Mouse (Mus musculus) heart, adult 2 months (tissue): Measurements from ENCODE around the gene Satb2. TPM values are rescaled to one million over a fixed set of nuclear protein-coding genes. Genes with fewer than 3 reads are reported as not detected.

Experiments
- DNase-seq, 2 experiments: peaks; one replicate each; pipeline ENCODE4 v3.0.0; 2021
- H3K27ac ChIP-seq: fragments of 200-600 bp; 2 replicates; pipeline ENCODE4 v1.8.1; 2022
- H3K27me3 ChIP-seq: fragments of 200-500 bp; 2 replicates; pipeline ENCODE4 v1.6.1; 2012; ENCODE audit warnings: mild to moderate bottlenecking, low read length, inconsistent platforms, mixed read lengths; ENCODE audit not compliant: control insufficient read depth, insufficient read depth
- H3K36me3 ChIP-seq: fragments of 200-500 bp; 2 replicates; pipeline ENCODE4 v1.6.1; 2012; ENCODE audit warnings: low read length, inconsistent platforms; ENCODE audit not compliant: control insufficient read depth, insufficient read depth
- H3K4me1 ChIP-seq: fragments of 200-500 bp; 2 replicates; pipeline ENCODE4 v1.6.1; 2011; ENCODE audit warnings: low read length; ENCODE audit not compliant: control insufficient read depth, insufficient read depth
- H3K4me3 ChIP-seq: fragments of 200-600 bp; 2 replicates; pipeline ENCODE4 v1.8.1; 2022
- H3K79me2 ChIP-seq: fragments of 200-500 bp; replicated peaks from 2 replicates; pipeline ENCODE4 v1.6.1; 2012; ENCODE audit warnings: mild to moderate bottlenecking, inconsistent platforms, low read length, moderate library complexity, mixed read lengths; ENCODE audit not compliant: control insufficient read depth, insufficient read depth
- H3K9ac ChIP-seq: fragments of 200-500 bp; 2 replicates; pipeline ENCODE4 v1.6.1; 2012; ENCODE audit warnings: low read depth, mild to moderate bottlenecking, control low read depth, inconsistent platforms, low read length, mixed read lengths
- CTCF ChIP-seq: fragments of 200-600 bp; IDR thresholded peaks from 2 replicates; pipeline ENCODE4 v1.8.1; 2022; ENCODE audit warnings: antibody characterized with exemption, mild to moderate bottlenecking, moderate library complexity
- EP300 ChIP-seq: fragments of 200-500 bp; IDR thresholded peaks from 2 replicates; pipeline ENCODE4 v1.6.1; 2011; ENCODE audit warnings: low read depth, low read length, control low read depth; ENCODE audit not compliant: insufficient read depth
- POLR2A ChIP-seq: fragments of 200-500 bp; IDR thresholded peaks from 2 replicates; pipeline ENCODE4 v1.6.1; 2011; ENCODE audit warnings: mild to moderate bottlenecking, low read depth, low read length, control low read depth; ENCODE audit not compliant: insufficient read depth
- WGBS: fragments of 180-500 bp; shearing (Covaris S2); methylation state at CpG from one replicate; pipeline ENCODE4 v1.1.7; 2018; 5-methylcytosine and 5-hydroxymethylcytosine counted together
- intact Hi-C: fragments of 180-260 bp; cut with DNase I; formaldehyde crosslinking; loops from one replicate; pipeline ENCODE4 v1.15.1; 2025
- polyA plus RNA-seq: library from polyadenylated mRNA; depleted of rRNA; stranded (reverse); fragments of >200 nt; gene quantifications from 2 replicates; pipeline ENCODE4 v1.2.3, GENCODE M21; 2012
- total RNA-seq, 2 experiments: library from RNA; stranded (reverse); gene quantifications; 2 replicates each; pipeline ENCODE4 v1.2.3; 2021

Satb2 gene
- total and polyA plus RNA-seq, 3 experiments: 0.14 to 0.39 (median 0.25) TPM

- Histone ChIP-seq H3K4me3 (no peak overlapping the region), H3K9ac (no peak overlapping the region), H3K36me3 (no peaks in the 10 kb centered on the region), H3K27me3 (peaks cover 15% of the 10 kb centered on the region), H3K79me2 (no peaks in the 10 kb centered on the region), H3K4me1 (no peaks in the 10 kb centered on the region), H3K27ac (no peak overlapping the region)
- TF ChIP-seq CTCF (no peak), EP300 (no peak), POLR2A (no peak)
- 76% methylated on average over 3 of the region's 3 CpGs for WGBS
- DNase-seq: no peak
- intact Hi-C loops: no loop called here
These were observed 12.4 kb downstream of the Satb2 start for GRCm38 (mm10) chr1:56965879-56966579.

GRCm38 (mm10) chr1:56964493-56964892 lies 14.0 kb downstream of the Satb2 start:
- intact Hi-C loops: no loop called here
- Histone ChIP-seq H3K9ac (no peak overlapping the region), H3K79me2 (no peaks in the 10 kb centered on the region), H3K27ac (no peak overlapping the region), H3K27me3 (peaks cover 3% of the 10 kb centered on the region), H3K36me3 (no peaks in the 10 kb centered on the region), H3K4me3 (no peak overlapping the region), H3K4me1 (no peaks in the 10 kb centered on the region)
- no peak for DNase-seq
- TF ChIP-seq CTCF: no peak
- TF ChIP-seq POLR2A: no peak
- no peak for TF ChIP-seq EP300
- WGBS: 77% methylated on average over 7 of the region's 7 CpGs

- no peak for DNase-seq
- Histone ChIP-seq H3K4me1 (no peaks in the 10 kb centered on the region), H3K36me3 (no peaks in the 10 kb centered on the region), H3K27ac (no peak overlapping the region), H3K79me2 (no peaks in the 10 kb centered on the region), H3K4me3 (no peak overlapping the region), H3K27me3 (no peaks in the 10 kb centered on the region), H3K9ac (no peak overlapping the region)
- TF ChIP-seq CTCF: no peak
- 78% methylated on average over 4 of the region's 4 CpGs for WGBS
- intact Hi-C loops: no loop called here
These were observed 15.2 kb downstream of the Satb2 start for GRCm38 (mm10) chr1:56963291-56963690.

- DNase-seq: no peak
- no peaks in the 10 kb centered on the region for H3K4me1 ChIP-seq
- no peak for TF ChIP-seq CTCF
- TF ChIP-seq EP300: no peak
- no peak for TF ChIP-seq POLR2A
- H3K9ac ChIP-seq: no peak overlapping the region
- 62% methylated on average over 5 of the region's 5 CpGs for WGBS
- H3K4me3 ChIP-seq: no peak overlapping the region
- no peak overlapping the region for H3K27ac ChIP-seq
- intact Hi-C loops: no loop called here
- no peaks in the 10 kb centered on the region for H3K27me3 ChIP-seq
- H3K36me3 ChIP-seq: no peaks in the 10 kb centered on the region
- H3K79me2 ChIP-seq: no peaks in the 10 kb centered on the region
These were observed 19.5 kb downstream of the Satb2 start for GRCm38 (mm10) chr1:56958996-56959395.

GRCm38 (mm10) chr1:56957942-56958341 lies 20.5 kb downstream of the Satb2 start:
- WGBS: 81% methylated on average over 7 of the region's 7 CpGs

GRCm38 (mm10) chr1:56956811-56957210 lies 21.6 kb downstream of the Satb2 start:
- Histone ChIP-seq H3K79me2 (no peaks in the 10 kb centered on the region), H3K27me3 (no peaks in the 10 kb centered on the region), H3K27ac (no peak overlapping the region), H3K4me1 (no peaks in the 10 kb centered on the region), H3K9ac (no peak overlapping the region), H3K36me3 (no peaks in the 10 kb centered on the region), H3K4me3 (no peak overlapping the region)
- WGBS: 88% methylated on average over 2 of the region's 2 CpGs
- TF ChIP-seq CTCF (no peak), POLR2A (no peak), EP300 (no peak)
- intact Hi-C loops: no loop called here
- DNase-seq: no peak

More at GRCm38 (mm10) chr1:56957942-56958341, 20.5 kb downstream of the Satb2 start:
- intact Hi-C loops: no loop called here
- no peak overlapping the region for H3K27ac ChIP-seq
- H3K4me3 ChIP-seq: no peak overlapping the region
- DNase-seq: no peak
- no peak overlapping the region for H3K9ac ChIP-seq
- TF ChIP-seq CTCF: no peak
- no peak for TF ChIP-seq POLR2A
- TF ChIP-seq EP300: no peak
- no peaks in the 10 kb centered on the region for H3K36me3 ChIP-seq
- no peaks in the 10 kb centered on the region for H3K79me2 ChIP-seq
- H3K4me1 ChIP-seq: no peaks in the 10 kb centered on the region
- H3K27me3 ChIP-seq: no peaks in the 10 kb centered on the region
